Mouse (Mus musculus): ENCODE measurements at regions not wholly inside any gene's neighbourhood (a gene's known extent, or its start where the extent isn't known, plus 50 kb on each side); places are given as distances from the start of the nearest gene placed in this dataset.

DNA sequence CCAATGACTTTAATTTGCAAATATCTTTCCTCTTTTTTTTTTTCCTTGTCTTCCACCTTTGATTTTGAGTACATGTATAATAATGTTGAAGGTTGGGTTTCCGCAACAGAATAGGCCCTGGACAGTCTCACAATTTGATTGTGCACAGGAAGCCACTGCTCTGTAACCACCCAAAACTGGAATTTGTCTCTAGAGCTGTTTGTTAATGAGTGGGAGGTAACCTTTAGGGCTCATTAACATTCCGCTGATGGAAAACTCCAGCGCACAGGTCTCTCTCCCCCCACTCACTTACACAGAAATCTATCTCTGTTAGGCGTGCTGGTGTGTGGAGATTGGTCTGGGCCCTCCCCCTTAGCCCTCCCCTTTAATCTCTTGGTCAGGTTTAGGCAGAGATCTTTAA is 78.5 kb upstream of the Pmfbp1 start:
- no peak for DNase-seq (ENCODE audit: low read depth)

DNA sequence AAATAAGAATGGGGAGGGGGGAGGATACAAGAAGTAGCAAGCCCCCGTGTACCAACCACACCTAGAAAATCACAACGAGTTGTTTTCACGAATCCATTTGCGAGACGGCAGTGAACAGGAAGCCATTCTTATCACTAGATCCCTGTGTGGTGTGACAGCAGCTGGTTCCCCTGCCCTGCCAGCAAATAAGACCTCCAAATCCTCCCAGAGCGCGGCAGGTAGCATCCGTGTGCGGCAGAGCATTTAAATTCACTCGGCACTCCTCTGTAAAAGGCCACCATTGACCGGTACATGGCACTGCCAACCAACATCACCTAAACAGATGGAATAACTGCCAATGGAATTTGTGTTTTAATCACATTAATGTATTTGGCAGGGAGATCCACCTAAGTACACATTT is 77.9 kb upstream of the Pmfbp1 start:
- no peak for DNase-seq (ENCODE audit: low read depth)

GRCm38 (mm10) chr8:109416327-109417100 is 77.3 kb upstream of the Pmfbp1 start:
- no peak for DNase-seq (ENCODE audit: low read depth)

GRCm38 (mm10) chr8:109417222-109417621 is 76.6 kb upstream of the Pmfbp1 start:
- no peak for DNase-seq (ENCODE audit: low read depth)

DNA sequence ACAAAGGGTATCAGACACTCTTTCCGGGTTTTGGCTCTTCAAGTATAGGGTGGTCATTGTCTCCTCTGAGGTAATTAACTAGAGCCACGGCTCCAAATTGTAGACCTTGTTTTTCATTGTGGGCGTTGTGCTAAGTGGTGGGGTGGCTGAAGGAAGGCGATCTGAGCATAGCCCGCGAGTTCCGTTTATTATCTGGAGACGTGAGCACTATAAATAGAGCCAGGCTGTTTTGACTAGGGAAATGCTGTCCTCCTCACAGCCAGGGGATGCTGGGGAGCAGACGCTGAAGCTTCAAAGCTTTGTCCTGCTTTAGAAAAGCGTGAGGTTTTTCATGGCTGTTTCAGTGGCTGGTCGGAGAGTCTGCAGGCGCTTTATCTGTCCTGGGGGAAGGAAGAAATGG is 75.9 kb upstream of the Pmfbp1 start:
- no peak for DNase-seq (ENCODE audit: low read depth)

- DNase-seq (ENCODE audit: low read depth), result no peak
Measured at GRCm38 (mm10) chr8:109419029-109419596, 74.7 kb upstream of the Pmfbp1 start.

GRCm38 (mm10) chr8:109424004-109424403 is 69.8 kb upstream of the Pmfbp1 start:
- DNase-seq (ENCODE audit: low read depth), result no peak

GRCm38 (mm10) chr8:109428551-109428950 is 65.3 kb upstream of the Pmfbp1 start:
- DNase-seq (ENCODE audit: low read depth), result no peak

DNA sequence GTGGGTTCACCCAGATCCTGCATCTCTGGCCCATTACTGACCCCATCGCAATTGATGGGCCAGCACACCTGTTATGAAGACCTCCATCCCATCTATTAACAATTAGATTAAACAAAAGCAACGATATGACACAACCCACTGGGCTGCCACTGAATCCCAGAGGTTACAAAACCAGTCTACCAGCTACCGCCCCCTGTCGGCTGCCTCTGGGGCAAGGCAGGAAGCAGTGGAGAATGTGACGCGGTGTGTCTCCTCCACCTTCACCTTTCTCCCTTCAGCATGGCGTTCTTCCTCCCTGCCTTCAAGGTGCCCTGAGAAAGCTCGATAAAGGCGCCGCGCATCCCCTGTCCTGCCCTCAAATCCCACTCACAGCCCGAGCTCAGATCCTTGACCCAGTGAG is 59.3 kb upstream of the Pmfbp1 start:
- DNase-seq (ENCODE audit: low read depth), result no peak

DNA sequence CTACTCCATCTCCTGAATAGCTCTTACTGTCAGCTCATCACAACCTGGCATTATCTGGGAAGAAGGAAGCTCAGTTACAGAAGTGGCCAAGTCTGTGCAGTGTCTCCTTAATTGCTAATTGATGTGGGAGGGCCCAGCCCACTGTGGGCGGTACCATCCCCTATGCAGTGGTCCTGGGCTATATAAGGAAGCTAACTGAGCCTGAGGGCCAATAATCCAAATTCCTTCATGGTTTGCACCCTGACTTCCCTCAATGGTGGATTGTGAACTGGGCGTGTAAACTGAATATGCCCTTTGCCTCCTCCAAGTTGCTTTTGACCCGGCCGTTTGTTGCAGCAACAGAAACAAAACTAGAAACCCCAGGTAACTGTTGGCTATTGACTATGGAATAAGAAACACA is 57.8 kb upstream of the Pmfbp1 start:
- DNase-seq (ENCODE audit: low read depth), result no peak

- no peak for DNase-seq (ENCODE audit: low read depth)
Measured at GRCm38 (mm10) chr8:109436830-109437567, 56.8 kb upstream of the Pmfbp1 start.

DNA sequence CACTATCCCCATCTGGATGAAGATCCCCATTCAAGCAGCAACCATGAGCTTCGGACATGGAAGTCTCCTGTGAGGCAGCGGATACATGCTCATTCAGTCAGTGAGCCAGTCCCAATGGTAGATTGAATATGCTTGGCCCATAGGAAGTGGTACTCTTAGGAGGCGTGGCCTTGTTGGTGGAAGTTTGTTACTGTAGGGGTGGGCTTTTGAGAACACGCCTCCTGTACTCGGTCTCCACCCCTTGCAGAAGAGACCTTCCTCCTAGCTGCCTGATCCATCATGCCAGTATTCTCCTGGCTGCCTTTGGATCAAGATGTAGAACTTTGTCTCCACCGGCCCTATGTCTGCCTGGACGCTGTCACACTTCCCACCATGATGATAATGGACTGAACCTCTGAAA is 55.3 kb upstream of the Pmfbp1 start:
- DNase-seq (ENCODE audit: low read depth), result no peak
